Mouse (Mus musculus) frontal cortex, postnatal 36 days (tissue): ENCODE results near the gene Rbsn.

ENCODE experiments used
- DNase-seq, 2 experiments: peaks; one replicate each; pipeline ENCODE4 v3.0.0; 2022; ENCODE audit warnings: low spot score in 2 of 2

Gene Rbsn

DNA sequence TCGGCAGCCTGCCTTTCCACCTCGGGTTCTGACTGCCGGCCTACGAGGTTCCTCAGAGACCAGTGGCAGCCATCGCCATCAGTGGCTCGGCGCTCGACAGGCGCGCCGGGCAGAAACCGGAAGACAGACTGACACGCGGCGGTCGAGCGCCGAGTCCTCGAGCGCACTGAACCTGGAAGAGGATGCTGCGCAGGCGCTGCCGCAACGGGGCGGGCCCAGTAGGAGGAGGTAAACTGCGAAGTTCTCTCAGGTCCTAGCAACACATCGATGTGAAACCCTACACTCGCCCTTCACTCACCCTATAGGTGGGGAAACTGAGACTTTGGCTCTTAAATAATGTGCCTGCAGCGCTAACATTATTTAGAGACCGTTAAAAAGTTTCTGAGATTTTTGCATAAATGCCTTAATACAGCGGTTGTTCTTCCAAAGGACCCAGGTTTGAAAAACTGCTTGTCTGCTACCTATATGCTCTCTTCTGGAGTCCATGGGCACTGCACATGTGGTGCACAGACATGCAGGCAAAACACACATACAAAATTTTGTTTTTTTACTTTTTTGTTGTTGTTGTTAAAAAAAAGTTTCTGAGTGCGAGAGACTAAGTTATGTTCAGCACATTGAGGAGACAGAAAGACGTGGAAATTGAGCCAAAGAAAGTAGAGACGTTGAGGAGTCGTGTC, at the start of gene Rbsn:
TSS of gene Rbsn (minus strand) at position 153 of the 677 bp plus-strand sequence.
- DNase-seq = peak; percentile 87 to 94

DNA sequence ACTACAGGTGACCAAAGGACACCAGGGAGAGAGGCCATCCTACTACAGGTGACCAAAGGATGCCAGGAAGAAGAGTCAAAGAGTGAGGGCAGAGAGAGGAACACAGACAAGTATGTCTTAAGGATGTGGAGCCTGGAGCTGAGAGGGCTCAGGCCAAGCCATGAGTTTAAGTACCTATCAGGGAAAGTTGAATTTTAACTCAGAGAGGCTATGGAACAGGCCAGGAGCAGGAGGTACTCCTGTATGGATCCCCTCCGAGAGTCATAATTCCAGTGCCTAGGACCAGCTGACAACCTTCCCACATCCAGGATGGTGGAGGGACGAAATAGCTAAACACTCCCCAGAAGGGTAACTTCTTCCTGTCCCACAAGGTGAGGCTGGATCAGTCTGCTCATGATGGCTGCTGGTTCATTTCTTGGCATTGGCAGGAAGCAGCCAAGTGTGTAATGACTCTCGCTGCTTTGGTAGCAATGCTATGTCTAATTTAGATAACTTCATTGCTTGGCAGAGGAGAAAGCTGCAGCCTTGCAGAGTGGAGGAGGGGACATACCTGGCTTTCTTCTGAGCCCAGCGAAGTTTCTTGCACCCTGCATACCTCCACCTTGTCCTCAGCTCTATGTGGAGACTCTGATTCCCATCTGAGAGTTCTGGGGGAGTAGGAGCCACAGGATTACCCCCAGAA, 46.6 kb upstream of the Rbsn start:
- no peak for DNase-seq

DNA sequence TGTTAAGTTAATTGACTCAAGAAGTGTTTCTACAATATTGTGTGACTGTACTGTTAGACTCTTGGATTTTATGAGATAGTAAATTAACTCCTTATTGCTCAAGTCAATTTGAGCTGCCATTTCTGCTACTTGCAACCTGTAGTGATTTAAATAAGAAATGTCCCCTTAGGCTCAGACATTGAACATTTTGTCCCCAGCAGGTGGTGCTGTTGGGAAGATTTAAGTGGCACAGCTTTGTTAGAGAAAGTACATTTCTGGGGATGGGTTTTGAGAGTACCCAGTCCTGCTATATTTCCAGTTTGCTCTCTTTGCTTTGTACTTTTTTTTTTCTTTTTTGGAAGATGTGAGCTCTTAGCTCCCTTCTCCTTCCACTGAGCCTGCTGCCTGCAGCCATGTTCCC, 40.6 kb upstream of the Rbsn start:
- DNase-seq = no peak

DNA sequence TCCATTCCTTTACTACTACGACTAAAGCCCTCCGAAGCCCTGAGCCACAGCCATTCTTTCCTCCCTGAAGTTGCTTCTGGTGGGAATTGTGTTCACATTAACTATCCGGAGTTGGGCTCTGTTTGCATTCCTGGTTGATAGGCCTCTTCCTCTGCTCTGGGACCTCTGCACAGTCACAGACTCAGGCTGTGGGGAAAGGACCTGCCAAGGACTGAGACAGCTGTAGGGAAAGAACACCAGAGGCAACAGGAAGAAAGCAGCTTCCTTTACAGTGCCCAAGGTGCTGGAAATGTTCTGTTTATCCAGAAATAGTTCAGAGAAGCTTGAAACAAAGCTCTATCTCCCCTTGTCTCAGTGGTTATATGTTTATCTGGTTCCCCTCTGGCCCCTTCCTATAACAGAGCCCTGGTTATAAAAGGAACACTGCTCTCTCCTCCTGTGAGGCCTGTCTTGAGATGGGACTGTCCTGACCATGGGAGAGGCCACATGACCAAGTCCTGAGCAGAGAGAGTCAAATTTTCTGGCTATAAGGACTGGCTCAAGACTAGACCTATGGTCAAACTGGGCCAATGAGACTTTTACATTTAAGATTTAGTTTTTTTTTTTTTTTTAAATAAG, 38.6 kb upstream of the Rbsn start:
- no peak for DNase-seq

DNA sequence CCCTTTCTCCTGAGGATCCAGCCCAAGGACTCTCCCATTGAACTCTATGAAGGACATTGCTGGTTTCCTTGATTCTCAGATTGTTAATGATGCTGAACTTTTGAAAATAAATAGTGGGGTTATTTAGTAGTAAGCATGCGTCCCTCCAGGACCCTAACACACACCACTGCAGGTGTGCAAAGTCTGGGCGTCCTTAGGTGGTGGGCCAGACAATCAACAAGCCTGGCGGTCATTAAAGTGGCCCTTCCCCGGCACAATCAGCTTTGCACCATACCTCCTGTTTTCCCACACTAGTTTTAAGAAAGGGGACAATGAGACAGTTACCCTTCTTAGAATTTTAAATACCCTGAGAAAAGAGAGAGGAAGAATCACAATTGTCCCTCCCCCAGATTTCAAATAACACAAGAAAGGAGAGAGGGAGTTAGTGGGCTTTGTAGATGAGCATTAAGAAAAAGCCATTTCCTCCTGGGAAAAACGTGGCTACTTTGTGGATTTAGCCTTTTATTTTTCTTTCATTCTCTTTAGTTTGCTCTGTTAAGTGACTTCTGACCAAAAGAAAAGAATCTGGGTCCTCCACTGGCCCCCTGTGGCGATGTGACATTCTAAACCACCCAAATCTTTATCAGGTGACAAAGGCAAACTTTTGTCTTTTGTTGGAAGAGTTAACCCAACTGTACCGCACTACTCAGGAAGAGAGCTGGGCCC, 32.6 kb upstream of the Rbsn start:
- DNase-seq = no peak

DNA sequence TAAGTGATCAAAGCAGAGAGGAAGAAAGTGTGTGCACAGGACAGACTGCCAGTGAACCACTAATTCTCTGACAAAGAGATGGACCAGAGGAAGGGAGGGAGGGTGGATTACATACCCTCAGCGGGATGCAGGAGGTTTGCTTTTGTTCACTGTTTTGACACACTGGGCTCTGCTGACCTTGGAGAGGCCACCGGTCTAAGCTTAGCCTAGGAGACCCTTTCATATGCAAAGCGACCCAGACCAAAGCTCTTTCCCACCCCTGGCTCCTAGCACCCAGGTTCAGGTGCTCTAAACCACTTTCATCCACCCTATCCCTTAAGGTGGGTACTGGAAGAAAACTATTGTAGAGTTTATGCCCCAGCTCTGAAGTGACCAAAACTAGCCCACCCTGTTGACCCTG, 31.6 kb upstream of the Rbsn start:
- no peak for DNase-seq

DNA sequence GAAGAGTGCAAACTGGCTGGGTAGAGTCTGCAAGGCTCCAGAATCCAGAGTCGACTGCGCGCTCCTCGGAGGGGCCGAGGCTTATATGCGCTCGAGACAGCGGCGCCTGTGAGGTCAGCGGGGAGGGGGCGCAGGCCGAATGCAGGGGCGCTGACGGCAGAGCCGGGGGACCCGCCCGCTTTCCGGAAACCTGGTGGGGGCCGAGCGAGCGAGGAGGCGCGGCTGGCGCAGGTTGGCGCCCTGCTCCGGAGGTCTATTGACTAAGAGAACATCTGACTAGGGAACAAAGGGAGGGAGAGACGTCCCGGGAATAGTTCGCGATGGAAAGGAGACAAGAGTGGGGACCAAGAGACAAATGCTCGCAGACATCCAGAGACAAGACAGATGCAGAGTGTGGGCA, 29.9 kb upstream of the Rbsn start, which contains the start of gene Trh:
TSS of gene Trh (minus strand) at position 60 of the 400 bp plus-strand sequence.
- no peak for DNase-seq

DNA sequence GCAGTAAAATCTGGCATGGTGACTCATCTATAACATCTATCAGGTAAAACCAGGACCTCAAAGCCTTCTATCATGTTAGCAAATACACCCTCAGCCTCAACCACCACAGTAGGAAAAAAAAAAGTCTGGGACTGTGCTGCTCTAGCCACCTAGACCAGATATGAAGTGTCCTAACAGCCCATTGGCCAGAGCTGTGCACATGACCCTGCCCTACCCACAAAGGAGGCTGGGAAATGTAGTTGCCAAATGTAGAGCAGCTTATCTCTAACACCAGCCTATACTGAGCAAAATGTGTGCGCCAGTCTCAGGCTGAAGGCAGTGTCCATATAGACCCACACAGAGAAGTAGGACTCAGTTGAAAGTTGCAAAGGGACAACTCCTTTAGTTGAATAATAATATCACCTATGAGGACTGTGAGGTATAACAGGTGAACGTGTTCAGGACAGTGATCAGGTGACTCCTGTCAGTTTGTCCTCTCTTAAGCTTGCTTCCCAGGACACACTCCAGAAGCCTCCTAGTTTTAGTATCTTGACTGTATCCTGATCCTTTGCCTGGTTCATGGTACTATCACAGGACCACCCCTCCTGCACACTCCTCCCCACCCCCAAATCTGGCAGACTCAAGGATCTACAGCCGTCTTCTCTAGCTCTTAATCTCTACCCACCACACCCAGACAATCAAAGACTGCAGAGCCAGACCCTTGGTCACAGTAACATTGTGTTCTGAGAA, 26.6 kb upstream of the Rbsn start:
- DNase-seq = peak in 1 of 2 experiments; percentile 52

DNA sequence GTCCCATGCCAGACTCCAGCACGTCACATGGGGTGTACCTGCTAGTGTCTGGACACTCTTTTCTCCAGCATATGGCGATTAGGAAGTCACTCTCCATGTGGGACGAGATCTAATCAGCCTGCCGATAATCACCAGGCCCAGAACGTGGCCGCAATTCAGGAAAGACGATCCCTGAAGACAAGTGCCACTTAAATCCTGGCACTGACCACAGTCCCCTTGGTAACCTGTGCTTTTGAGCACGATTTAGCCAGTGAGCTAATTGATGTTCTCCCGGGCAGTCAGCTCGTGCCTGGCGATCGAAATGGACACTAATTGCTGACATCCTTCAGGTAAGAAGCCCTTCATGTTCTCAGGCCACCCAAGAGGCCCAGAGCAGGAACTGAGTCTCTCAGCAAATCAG, 20.3 kb upstream of the Rbsn start:
- no peak for DNase-seq

DNA sequence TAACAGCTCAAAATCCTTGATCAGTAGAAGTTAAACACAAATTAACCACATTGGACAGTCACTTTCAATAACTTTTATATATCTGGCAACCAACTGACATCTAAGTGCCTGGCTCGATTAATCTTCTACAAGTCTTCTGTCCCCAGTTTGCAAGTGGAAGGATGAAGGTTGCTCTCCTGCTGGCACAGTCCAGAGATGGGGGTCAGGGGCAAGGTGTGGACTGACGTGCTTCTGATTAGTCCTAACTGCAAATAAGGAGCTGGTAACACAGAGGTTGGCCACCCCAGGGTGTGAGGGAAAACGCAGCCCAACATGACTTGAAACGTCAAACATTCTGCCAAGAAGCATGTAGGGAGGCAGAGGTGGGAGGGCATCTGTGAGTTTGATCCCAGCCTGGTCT, 17.0 kb upstream of the Rbsn start:
- no peak for DNase-seq

DNA sequence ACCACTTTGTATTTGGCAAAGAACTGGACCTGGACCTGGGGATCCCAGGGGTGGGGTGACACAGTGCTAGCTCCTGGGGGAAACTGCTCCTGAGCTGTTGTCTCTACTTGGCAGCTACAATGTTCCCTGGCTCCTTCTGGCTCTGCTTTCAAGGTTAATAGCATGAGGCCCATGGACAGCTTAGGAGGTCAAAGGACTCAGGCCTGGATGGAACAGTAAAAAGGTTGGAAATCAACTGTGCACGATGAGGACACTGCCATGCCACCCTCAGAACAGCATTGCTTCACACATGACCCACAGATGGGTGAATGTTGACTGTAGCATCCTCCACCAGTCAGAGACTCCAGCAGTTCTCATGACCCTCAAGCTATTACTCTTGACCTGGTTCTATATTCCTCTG, 16.6 kb upstream of the Rbsn start:
- no peak for DNase-seq

DNA sequence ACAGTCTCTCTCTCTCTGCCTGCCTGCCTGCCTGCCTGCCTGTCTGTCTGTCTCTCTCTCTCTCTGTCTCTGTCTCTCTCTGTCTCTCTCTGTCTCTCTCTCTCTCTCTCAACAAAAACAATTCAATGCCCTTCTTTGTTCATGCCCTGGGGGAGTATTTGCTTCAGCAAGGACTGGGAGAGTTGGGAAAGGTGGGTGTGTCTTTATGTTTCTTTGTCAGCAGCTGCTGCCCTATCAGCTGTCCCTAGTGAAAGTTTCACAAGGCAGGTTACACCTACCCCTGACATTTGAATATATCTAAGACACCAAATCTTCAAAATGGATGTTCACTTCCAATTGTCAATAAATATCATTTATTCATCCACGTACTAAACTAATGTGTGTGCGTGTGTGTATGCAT, 14.9 kb upstream of the Rbsn start:
- DNase-seq = no peak

DNA sequence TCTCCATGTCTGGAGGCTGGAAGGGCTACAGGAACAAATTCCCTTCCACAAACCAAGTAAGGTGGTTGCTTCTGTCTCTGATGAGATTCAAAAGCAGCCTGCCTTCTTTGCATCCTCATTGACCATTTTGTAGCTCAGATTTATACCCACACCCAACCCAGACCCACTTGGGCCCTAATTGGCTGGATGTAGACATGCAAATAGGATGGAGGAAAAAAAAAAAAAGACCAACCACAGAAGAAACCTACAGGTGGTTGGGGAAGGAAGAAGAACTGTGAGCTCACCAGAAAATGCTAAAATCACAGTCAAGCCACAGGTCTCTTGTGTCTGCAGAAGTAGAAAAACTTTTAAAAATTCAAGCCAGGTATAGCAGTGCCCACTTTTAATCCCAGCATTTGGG, 14.4 kb upstream of the Rbsn start:
- DNase-seq = no peak

DNA sequence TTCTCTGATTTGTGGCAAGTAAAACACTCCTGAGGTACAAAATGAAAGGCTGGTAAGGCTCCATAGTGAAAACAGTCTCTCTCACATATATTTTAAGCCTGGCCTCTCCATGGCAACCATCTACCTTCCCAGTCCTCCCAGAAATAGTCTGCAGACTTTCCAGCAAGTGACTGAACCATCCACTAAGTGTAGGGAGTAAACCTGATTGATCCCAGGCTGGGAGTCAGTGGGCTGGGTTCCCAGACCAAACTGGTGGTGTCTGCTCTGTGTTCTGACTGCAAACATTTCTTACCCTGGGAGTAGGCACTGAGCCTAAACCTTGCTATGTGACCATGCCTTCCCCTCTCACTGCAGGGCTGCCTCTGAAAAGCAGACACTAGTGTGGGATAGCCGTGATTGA, 10.3 kb upstream of the Rbsn start:
- peak; percentile 9 to 49 for DNase-seq

DNA sequence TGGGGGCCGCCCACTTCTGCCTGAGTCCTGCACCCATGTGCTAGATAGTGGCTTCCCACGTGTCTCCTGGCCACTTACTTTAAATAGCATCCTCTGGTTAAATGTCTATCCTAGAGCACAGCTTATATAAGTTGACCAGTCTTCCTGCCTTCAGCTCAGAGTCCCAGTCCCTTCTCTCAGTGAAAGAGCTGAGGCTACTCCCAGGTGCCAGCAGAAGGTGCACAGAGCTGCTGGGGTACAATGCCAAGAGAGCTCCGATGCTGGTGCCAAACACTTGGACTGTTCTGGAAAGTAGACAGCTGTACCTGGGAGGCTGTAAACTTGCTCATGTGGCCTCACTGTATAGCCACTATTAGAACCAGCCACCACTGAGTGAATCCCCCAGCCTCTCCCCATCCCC, 7.3 kb upstream of the Rbsn start:
- no peak for DNase-seq

DNA sequence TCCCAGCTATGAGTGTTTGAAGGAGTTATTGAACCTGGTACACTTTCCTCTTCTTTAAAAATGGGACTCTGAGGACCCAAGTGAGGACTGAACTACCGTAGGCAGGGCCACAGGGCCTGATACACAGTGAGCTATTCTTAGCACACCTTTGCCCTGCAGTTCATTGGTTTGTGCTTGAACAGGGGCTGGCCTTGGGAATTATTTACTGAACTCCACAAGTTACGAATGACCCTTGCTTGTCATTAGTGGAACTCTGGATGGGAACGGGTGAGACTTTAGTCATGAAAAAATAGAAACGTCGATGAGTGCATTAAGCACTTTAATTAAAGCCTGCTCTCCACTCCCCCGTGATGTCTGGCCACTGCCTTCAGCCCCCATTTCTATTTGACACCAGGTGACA, 6.9 kb upstream of the Rbsn start:
- no peak for DNase-seq

DNA sequence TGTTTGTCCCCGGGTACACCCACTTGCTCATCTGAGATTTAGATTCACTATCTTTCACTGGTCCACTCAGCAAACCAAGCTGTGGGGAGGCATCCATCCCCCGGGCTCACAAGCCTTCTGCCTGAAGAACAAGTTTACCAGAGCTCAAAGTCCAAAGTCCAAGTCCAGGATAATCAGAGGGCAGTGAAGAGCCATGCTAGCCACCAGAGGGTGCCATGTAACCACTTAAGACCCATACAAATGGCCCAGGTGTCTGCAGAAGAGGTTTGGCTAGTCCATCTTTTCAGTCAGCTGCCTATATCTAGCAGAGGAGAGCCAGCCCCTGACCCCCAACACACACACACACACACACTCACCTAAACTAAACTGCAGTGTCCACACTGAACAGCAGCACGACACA, 4.7 kb upstream of the Rbsn start:
- peak; percentile 22 to 59 for DNase-seq

DNA sequence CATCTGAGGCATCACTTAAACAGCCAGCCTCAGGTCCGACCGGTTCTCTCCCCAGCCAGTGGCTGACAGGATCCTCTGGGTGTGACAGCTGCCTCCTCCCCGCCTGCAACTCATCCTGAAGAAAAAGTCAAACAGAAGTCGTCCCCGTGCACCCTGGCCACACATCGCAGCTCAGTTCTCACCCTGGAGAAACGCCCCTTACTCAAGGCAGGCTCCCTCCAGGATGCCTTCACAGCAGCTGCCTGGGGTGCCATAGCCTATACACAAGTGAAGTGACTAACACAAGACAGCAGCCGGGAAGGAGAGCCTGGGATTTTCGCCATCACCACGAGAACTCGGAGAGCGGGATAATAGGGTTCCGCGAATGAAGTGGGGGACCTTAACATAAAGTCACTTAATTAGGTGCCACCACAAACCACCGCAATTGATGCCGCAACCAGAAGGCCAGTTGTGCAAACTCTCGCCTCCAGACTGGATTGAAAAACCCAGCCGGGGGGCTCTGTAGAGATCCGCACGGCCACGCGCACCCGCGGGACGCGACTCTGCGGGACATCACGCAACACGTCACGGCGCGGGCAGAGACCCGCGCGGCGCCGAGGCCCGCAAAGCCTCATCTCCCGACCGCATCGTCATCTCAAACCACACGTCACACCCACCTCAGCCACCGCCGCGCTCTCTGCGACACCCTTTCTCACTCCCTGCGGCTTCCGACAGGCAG, 511 bp downstream of the Rbsn start:
- peak in 1 of 2 experiments; percentile 13 for DNase-seq

DNA sequence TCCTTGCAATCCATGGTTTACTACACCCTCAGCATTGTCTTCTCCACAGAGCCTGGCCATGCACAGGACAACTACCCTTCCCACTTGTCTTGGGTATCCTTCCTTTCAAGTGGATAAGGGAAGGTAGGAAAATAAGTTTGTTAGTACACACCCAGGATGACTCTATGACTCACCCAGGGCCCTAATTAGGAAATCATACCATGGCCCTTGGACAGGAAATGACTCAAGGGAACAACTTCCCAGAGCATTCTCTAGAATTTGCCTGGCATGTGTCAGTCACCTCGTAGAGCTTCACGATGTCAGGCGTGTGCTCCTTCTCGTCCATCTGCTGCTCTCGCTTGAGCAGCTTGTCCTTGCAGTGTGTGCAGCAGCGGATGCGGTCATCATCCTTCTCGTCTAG, 15.3 kb downstream of the Rbsn start:
- DNase-seq = no peak

DNA sequence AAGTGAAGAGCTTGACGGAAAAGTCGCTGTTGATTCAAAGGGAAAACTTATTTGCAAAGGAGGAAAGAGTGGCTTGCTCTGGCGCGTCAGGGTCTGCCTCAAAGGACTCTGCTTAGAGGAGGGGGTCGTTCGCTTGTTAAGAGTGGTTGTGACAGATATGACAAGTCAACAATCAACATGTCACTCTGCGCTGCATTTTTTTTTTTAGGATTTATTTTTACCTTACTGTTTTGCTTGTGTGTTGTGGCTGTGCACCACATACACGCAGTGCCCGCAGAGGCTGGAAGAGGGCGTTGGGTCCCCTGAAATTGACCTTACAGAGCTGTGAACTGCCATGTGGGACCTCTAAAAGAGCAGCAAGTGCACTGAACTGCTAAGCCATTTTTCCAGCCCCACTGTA, 30.5 kb downstream of the Rbsn start:
- DNase-seq = peak in 1 of 2 experiments; percentile 5

DNA sequence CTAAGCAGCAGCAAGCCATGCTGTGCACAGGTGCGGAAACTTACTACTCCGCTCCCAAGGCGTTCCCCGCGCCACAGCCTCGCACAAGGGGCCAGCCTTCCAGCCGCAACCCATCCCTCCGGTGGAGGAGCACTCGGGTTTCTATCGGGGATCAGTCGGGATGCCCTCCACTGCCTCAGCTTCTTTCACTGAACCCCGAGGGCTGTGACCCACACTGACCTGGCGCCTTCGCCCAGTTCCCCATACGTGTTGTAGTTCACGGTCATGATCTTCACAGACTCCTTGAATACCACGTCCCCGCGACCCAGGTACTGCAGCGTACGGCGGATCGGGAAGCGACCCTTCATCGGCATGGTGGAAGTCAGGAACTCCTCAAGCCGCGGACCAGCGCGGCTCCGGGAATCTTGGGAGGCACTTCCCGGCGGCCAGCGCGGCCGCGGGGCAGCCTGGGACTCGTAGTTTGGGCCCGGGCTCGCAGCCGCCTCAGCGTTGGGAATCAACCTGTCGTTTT, 31.0 kb downstream of the Rbsn start, which contains the start of gene Mrps25:
TSS of gene Mrps25 (minus strand) at position 413 of the 511 bp plus-strand sequence.
- peak; percentile 68 to 82 for DNase-seq
